Mouse (Mus musculus): ENCODE measurements at regions not wholly inside any gene's neighbourhood (a gene's known extent, or its start where the extent isn't known, plus 50 kb on each side); places are given as distances from the start of the nearest gene placed in this dataset.
"Not testable (repeated sequence)": the region's sequence is repeated elsewhere in the genome, so short reads cannot be mapped to it uniquely, and the experiment has no call there.

GRCm38 (mm10) chr6:68852761-68853160 lies 1317.2 kb upstream of the Tacstd2 start:
- not testable (repeated sequence) for TF ChIP-seq ZC3H11A (IDR thresholded peaks at IDR 0.05; ENCODE audit: borderline replicate concordance, low read depth, low read length); ZNF384 (IDR thresholded peaks at IDR 0.05; ENCODE audit: low read depth, low read length); MAFK (IDR thresholded peaks at IDR 0.05; ENCODE audit: insufficient read depth, low read depth, low read length); CHD2 (IDR thresholded peaks at IDR 0.05; ENCODE audit: low read depth, low read length)
